Mouse (Mus musculus) E14TG2a.4 (cell line): Measurements from ENCODE around the gene Kiss1.

Experiments
- CTCF ChIP-seq: conservative IDR thresholded peaks from 2 replicates; pipeline ENCODE4 v1.5.1; 2014; ENCODE audit warnings: low read length
- POU5F1 ChIP-seq: IDR thresholded peaks from 2 replicates; pipeline ENCODE4 v1.6.1; 2014; ENCODE audit warnings: low read length, borderline replicate concordance

DNA sequence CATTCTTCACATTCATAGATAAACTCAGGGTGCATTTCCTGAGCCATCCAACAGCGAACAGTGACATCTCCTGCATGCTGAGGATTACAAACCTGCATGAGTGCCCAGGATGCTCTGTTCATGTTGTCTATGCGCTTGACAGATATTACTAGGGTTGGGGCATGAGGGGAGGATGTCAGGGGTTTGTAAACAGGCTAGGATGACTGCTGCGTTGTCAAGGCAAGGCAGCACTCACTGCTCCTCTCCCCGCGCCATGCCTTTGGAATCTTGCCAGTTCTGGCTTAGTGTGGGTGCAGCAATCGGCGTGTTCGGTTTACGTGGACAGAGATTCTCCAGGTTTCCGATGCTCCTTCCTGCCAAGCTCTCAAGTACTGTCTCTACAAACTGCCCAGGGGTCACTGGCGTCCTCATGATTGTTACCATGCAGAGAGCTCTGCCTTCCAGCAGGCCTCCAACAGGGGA lies 42.0 kb upstream of the Kiss1 start:
- TF ChIP-seq CTCF (no peak), POU5F1 (no peak)
